Comparison of ENCODE assay signal across 31 mouse cellular contexts in genomic region chr9:49898947-49899346, GRCm38 (mm10).
DNase-seq lines count a peak whose midpoint lies in the region; ATAC-seq and TF ChIP-seq lines count a peak whose summit lies in the region.
"Had no signal": no experiment of that assay in that cellular context is flagged by ENCODE, and none has a peak within 500 bp of the region (broad histone marks: within the 10 kb centered on the region; RNA-seq: fewer than 3 reads in every experiment).

No protein-coding gene starts in this region.

- no peaks in the 10 kb centered on the region for H3K27me3 ChIP-seq in hindbrain, postnatal 0 days (ENCODE audit: insufficient read depth, low read length)
- H3K27me3 ChIP-seq: CH12.LX; embryonic facial prominence, embryonic 15.5 days; hindbrain, embryonic 15.5 days; intestine, embryonic 15.5 days; lung, embryonic 15.5 days; neural tube, embryonic 13.5 days had no signal

- H3K9me3 ChIP-seq in hindbrain, postnatal 0 days (ENCODE audit: low read length): no peaks in the 10 kb centered on the region
- H3K9me3 ChIP-seq: embryonic facial prominence, embryonic 10.5 days; embryonic facial prominence, embryonic 15.5 days; intestine, embryonic 15.5 days; lung, embryonic 15.5 days; neural tube, embryonic 13.5 days had no signal

- H3K9ac ChIP-seq in hindbrain, postnatal 0 days (replicated peaks; ENCODE audit: low read length): no peak overlapping the region
- H3K9ac ChIP-seq: embryonic facial prominence, embryonic 15.5 days; hindbrain, embryonic 15.5 days; intestine, embryonic 15.5 days; liver, embryonic 14.5 days; lung, embryonic 15.5 days; neural tube, embryonic 13.5 days had no signal

- ATAC-seq in hindbrain, postnatal 0 days: no peak
- ATAC-seq: forebrain, embryonic 14.5 days; intestine, embryonic 15.5 days had no signal

- peak; percentile 38 for DNase-seq in layer of hippocampus, adult 11-12 months (ENCODE audit: low spot score)
- DNase-seq in layer of hippocampus, postnatal 25 days (ENCODE audit: extremely low spot score in 1 of 2, low spot score in 1 of 2): no peak
- DNase-seq in 3T3-L1 (ENCODE audit: low read depth, low spot score): peak; percentile 76
- DNase-seq in brain, adult 2 months (ENCODE audit: low read depth, low spot score): peak; percentile 47
- peak; percentile 20 for DNase-seq in layer of hippocampus, adult 9-10 months (ENCODE audit: low spot score)
- DNase-seq in hindbrain, postnatal 0 days (ENCODE audit: low spot score): no peak
- DNase-seq in B cell, adult 2 months: no peak
- DNase-seq: adrenal gland, adult 8-10 months; cerebellum, adult 8-10 months; cerebellum, postnatal 25 days; gastrocnemius, postnatal 25 days; heart, adult 18-20 months; kidney, postnatal 14 days; liver; right cerebral cortex, postnatal 25 days; spleen, adult 18-20 months; thymus, adult 18-20 months; thymus, postnatal 25 days had no signal

- no peaks in the 10 kb centered on the region for H3K4me1 ChIP-seq in hindbrain, postnatal 0 days (ENCODE audit: insufficient read depth, low read length)
- H3K4me1 ChIP-seq: embryonic facial prominence, embryonic 15.5 days; hindbrain, embryonic 15.5 days; intestine, embryonic 15.5 days; lung, embryonic 15.5 days had no signal

- no peak overlapping the region for H3K4me2 ChIP-seq in hindbrain, postnatal 0 days (ENCODE audit: low read depth, low read length)
- H3K4me2 ChIP-seq: embryonic facial prominence, embryonic 15.5 days; heart, embryonic 11.5 days; hindbrain, embryonic 15.5 days; intestine, embryonic 15.5 days; lung, embryonic 15.5 days; midbrain, embryonic 11.5 days; neural tube, embryonic 13.5 days had no signal

- no peak overlapping the region for H3K4me3 ChIP-seq in hindbrain, postnatal 0 days (ENCODE audit: low read length)
- H3K4me3 ChIP-seq: embryonic facial prominence, embryonic 10.5 days; embryonic facial prominence, embryonic 15.5 days; hindbrain, embryonic 10.5 days; hindbrain, embryonic 15.5 days; intestine, embryonic 15.5 days; lung, embryonic 15.5 days; neural tube, embryonic 13.5 days had no signal

- no peaks in the 10 kb centered on the region for H3K36me3 ChIP-seq in hindbrain, postnatal 0 days (ENCODE audit: insufficient read depth, low read length)
- H3K36me3 ChIP-seq: embryonic facial prominence, embryonic 10.5 days; embryonic facial prominence, embryonic 15.5 days; hindbrain, embryonic 10.5 days; hindbrain, embryonic 15.5 days; intestine, embryonic 15.5 days; lung, embryonic 15.5 days; neural tube, embryonic 13.5 days had no signal

- no peak overlapping the region for H3K27ac ChIP-seq in hindbrain, postnatal 0 days
- H3K27ac ChIP-seq: embryonic facial prominence, embryonic 10.5 days; embryonic facial prominence, embryonic 15.5 days; hindbrain, embryonic 10.5 days; hindbrain, embryonic 15.5 days; intestine, embryonic 15.5 days; liver, embryonic 14.5 days; lung, embryonic 15.5 days; neural tube, embryonic 13.5 days; stomach, postnatal 0 days had no signal

- TF ChIP-seq CTCF in hindbrain, postnatal 0 days (IDR thresholded peaks at IDR 0.05; ENCODE audit: low read depth): no peak

- WGBS in hindbrain, postnatal 0 days: 88% methylated on average over 5 of the region's 5 CpGs

Comparison
In these comparisons a context has a peak if more than half of its experiments do, and no peak if none do; other contexts are left out.
1. DNase-seq: peak in layer of hippocampus, adult 11-12 months (single experiment), 3T3-L1 (single experiment), brain, adult 2 months (single experiment) and layer of hippocampus, adult 9-10 months (single experiment); none in layer of hippocampus, postnatal 25 days (0 of 2), hindbrain, postnatal 0 days (single experiment) and B cell, adult 2 months (0 of 2).